Mouse (Mus musculus): ENCODE measurements at regions not wholly inside any gene's neighbourhood (a gene's known extent, or its start where the extent isn't known, plus 50 kb on each side); places are given as distances from the start of the nearest gene placed in this dataset.

- no peak for ATAC-seq (ENCODE audit: insufficient read depth, low FRiP score, low TSS enrichment)
- Histone ChIP-seq H3K27me3 (ENCODE audit: control insufficient read depth, insufficient read depth, low read length) (no peaks in the 10 kb centered on the region), H3K4me3 (ENCODE audit: low read depth, low read length) (no peak overlapping the region)
These were observed 376.2 kb downstream of the Rps24 start for GRCm38 (mm10) chr14:24863116-24863515.

DNA sequence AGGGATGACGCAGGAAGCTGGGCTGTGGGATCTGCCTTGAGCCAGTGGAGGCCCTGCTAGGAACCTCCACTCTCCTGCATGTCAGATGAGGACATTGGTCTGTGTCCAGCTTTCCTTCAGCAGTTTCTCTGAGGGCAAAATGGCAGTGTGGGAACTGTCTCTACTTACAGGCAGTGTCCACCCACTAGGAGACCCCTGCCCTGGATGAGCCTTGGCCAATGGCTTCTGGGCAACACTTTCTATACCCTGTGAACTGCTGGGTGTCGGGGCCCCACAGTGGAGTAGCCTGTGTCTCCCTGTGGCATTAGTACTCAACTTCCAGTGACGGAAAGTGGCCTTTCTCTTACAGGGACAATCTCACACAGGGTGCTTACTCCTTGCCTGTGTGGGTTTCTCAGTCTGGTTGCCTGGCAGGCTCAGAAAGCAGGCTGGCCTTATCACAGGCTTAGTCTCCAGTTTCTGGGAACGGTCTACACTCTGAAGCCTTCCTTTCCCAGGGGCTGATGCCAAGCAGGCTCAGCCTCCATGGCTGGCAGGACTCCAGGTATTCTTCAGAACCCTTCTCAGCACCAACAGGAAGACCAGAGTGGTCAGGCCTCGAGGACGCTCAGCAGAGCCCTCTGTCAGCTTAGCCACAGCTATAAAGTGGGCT lies 378.8 kb downstream of the Rps24 start:
- H3K4me2 ChIP-seq (ENCODE audit: low read depth), result no peak overlapping the region
- no peaks in the 10 kb centered on the region for H3K27me3 ChIP-seq (ENCODE audit: control insufficient read depth, insufficient read depth, low read length)
- no peak overlapping the region for H3K27ac ChIP-seq (ENCODE audit: low read depth, low read length)
- H3K9me3 ChIP-seq (ENCODE audit: control insufficient read depth, low read length), result no peaks in the 10 kb centered on the region
- no peaks in the 10 kb centered on the region for H3K4me1 ChIP-seq (ENCODE audit: control insufficient read depth, insufficient read depth, low read length)
- 91% methylated on average over 6 of the region's 6 CpGs for WGBS
- no peak overlapping the region for H3K9ac ChIP-seq (ENCODE audit: low read length)
- ATAC-seq (ENCODE audit: insufficient read depth, low FRiP score, low TSS enrichment) (no peak), DNase-seq (ENCODE audit: low spot score) (no peak)
- no peak overlapping the region for H3K4me3 ChIP-seq (ENCODE audit: low read depth, low read length)
- no peaks in the 10 kb centered on the region for H3K36me3 ChIP-seq (ENCODE audit: control insufficient read depth, insufficient read depth, low read length)

More at GRCm38 (mm10) chr14:24863116-24863515, 376.2 kb downstream of the Rps24 start:
- H3K4me2 ChIP-seq (ENCODE audit: low read depth), result no peak overlapping the region
- DNase-seq (ENCODE audit: low spot score), result no peak
- H3K4me1 ChIP-seq (ENCODE audit: control insufficient read depth, insufficient read depth, low read length), result no peaks in the 10 kb centered on the region
- no peaks in the 10 kb centered on the region for H3K9me3 ChIP-seq (ENCODE audit: control insufficient read depth, low read length)
- H3K27ac ChIP-seq (ENCODE audit: low read depth, low read length), result no peak overlapping the region
- H3K36me3 ChIP-seq (ENCODE audit: control insufficient read depth, insufficient read depth, low read length), result no peaks in the 10 kb centered on the region
- no peak overlapping the region for H3K9ac ChIP-seq (ENCODE audit: low read length)
- 82% methylated on average over 8 of the region's 8 CpGs for WGBS

- no peak overlapping the region for H3K4me3 ChIP-seq (ENCODE audit: low read depth, low read length)
- ATAC-seq (ENCODE audit: insufficient read depth, low FRiP score, low TSS enrichment) (no peak), DNase-seq (ENCODE audit: low spot score) (no peak)
- H3K27me3 ChIP-seq (ENCODE audit: control insufficient read depth, insufficient read depth, low read length), result no peaks in the 10 kb centered on the region
- H3K36me3 ChIP-seq (ENCODE audit: control insufficient read depth, insufficient read depth, low read length), result no peaks in the 10 kb centered on the region
- H3K4me1 ChIP-seq (ENCODE audit: control insufficient read depth, insufficient read depth, low read length), result no peaks in the 10 kb centered on the region
- H3K27ac ChIP-seq (ENCODE audit: low read depth, low read length), result no peak overlapping the region
- no peaks in the 10 kb centered on the region for H3K9me3 ChIP-seq (ENCODE audit: control insufficient read depth, low read length)
- no peak overlapping the region for H3K4me2 ChIP-seq (ENCODE audit: low read depth)
- 88% methylated on average over 6 of the region's 6 CpGs for WGBS
- H3K9ac ChIP-seq (ENCODE audit: low read length), result no peak overlapping the region
These were observed 380.9 kb downstream of the Rps24 start for GRCm38 (mm10) chr14:24867816-24868215.

- H3K36me3 ChIP-seq (ENCODE audit: control insufficient read depth, insufficient read depth, low read length), result no peaks in the 10 kb centered on the region
- DNase-seq (ENCODE audit: low spot score) (no peak), ATAC-seq (ENCODE audit: insufficient read depth, low FRiP score, low TSS enrichment) (no peak)
- no peak overlapping the region for H3K27ac ChIP-seq (ENCODE audit: low read depth, low read length)
- H3K4me1 ChIP-seq (ENCODE audit: control insufficient read depth, insufficient read depth, low read length), result no peaks in the 10 kb centered on the region
- H3K4me2 ChIP-seq (ENCODE audit: low read depth), result no peak overlapping the region
- no peaks in the 10 kb centered on the region for H3K9me3 ChIP-seq (ENCODE audit: control insufficient read depth, low read length)
- H3K4me3 ChIP-seq (ENCODE audit: low read depth, low read length), result no peak overlapping the region
- no peaks in the 10 kb centered on the region for H3K27me3 ChIP-seq (ENCODE audit: control insufficient read depth, insufficient read depth, low read length)
- no peak overlapping the region for H3K9ac ChIP-seq (ENCODE audit: low read length)
- WGBS, result 89% methylated on average over 6 of the region's 6 CpGs
These were observed 381.8 kb downstream of the Rps24 start for GRCm38 (mm10) chr14:24868756-24869155.

DNA sequence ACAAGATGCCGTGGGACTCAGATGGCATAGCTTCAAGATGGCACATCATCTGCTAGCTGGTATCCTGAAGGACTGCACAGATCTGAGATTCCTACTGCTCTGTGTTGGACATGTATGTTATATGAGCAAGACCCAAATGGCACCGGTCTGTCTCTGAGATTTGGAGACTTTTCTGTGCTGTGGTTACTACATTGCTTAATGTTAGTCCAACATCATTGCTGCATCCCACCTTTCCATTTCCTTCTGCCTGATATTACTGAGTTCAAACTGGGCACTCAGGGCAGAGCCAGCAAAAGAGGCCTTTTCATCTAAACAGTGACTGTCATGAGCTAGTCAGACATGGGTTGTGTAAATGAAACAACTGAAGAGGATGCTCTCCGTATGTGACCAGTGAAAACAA lies 383.3 kb downstream of the Rps24 start:
- H3K4me1 ChIP-seq (ENCODE audit: control insufficient read depth, insufficient read depth, low read length), result no peaks in the 10 kb centered on the region
- H3K27ac ChIP-seq (ENCODE audit: low read depth, low read length), result no peak overlapping the region
- H3K36me3 ChIP-seq (ENCODE audit: control insufficient read depth, insufficient read depth, low read length), result no peaks in the 10 kb centered on the region
- no peak overlapping the region for H3K4me3 ChIP-seq (ENCODE audit: low read depth, low read length)
- no peaks in the 10 kb centered on the region for H3K9me3 ChIP-seq (ENCODE audit: control insufficient read depth, low read length)
- ATAC-seq (ENCODE audit: insufficient read depth, low FRiP score, low TSS enrichment) (no peak), DNase-seq (ENCODE audit: low spot score) (no peak)
- H3K9ac ChIP-seq (ENCODE audit: low read length), result no peak overlapping the region
- H3K27me3 ChIP-seq (ENCODE audit: control insufficient read depth, insufficient read depth, low read length), result no peaks in the 10 kb centered on the region
- no peak overlapping the region for H3K4me2 ChIP-seq (ENCODE audit: low read depth)
- WGBS, result 94% methylated on average over 3 of the region's 3 CpGs

DNA sequence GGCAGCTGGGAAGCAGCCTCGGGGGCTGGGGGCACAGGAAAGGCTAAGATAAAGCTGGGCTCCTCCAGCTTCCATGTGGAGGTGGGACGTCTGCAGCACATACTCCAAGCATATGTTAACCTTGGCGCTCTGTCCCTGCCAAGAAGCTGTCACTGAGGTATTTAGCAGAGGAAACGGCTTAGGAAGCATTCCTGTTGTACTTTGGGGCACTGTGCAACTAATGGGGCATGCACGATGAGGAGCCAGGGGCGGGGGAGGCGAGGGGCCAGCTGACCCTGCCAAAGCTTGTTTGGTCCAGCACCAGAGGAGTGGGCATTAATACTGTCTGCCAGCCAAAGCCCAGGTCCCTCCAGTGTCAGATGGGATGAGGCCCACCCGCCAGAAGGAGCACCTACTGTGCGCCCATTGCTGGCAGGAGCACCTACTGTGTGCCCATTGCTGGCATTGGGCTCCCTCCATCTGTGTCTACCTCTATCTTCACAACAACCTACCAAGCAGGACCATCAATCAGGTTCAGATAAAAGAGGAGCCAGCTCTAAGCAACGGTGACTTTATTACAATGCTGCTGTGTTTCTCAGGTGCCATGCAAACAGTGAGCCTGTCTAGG lies 384.6 kb downstream of the Rps24 start:
- Histone ChIP-seq H3K9ac (ENCODE audit: low read length) (no peak overlapping the region), H3K4me3 (ENCODE audit: low read depth, low read length) (no peak overlapping the region), H3K27ac (ENCODE audit: low read depth, low read length) (no peak overlapping the region), H3K4me1 (ENCODE audit: control insufficient read depth, insufficient read depth, low read length) (no peaks in the 10 kb centered on the region), H3K9me3 (ENCODE audit: control insufficient read depth, low read length) (no peaks in the 10 kb centered on the region), H3K36me3 (ENCODE audit: control insufficient read depth, insufficient read depth, low read length) (no peaks in the 10 kb centered on the region), H3K4me2 (ENCODE audit: low read depth) (no peak overlapping the region), H3K27me3 (ENCODE audit: control insufficient read depth, insufficient read depth, low read length) (no peaks in the 10 kb centered on the region)
- WGBS, result 79% methylated on average over 10 of the region's 10 CpGs
- ATAC-seq (ENCODE audit: insufficient read depth, low FRiP score, low TSS enrichment) (no peak), DNase-seq (ENCODE audit: low spot score) (no peak)

GRCm38 (mm10) chr14:24872931-24873330 lies 386.0 kb downstream of the Rps24 start:
- Histone ChIP-seq H3K9me3 (ENCODE audit: control insufficient read depth, low read length) (no peaks in the 10 kb centered on the region), H3K4me3 (ENCODE audit: low read depth, low read length) (no peak overlapping the region), H3K4me1 (ENCODE audit: control insufficient read depth, insufficient read depth, low read length) (no peaks in the 10 kb centered on the region), H3K27ac (ENCODE audit: low read depth, low read length) (no peak overlapping the region), H3K9ac (ENCODE audit: low read length) (no peak overlapping the region), H3K36me3 (ENCODE audit: control insufficient read depth, insufficient read depth, low read length) (no peaks in the 10 kb centered on the region), H3K27me3 (ENCODE audit: control insufficient read depth, insufficient read depth, low read length) (no peaks in the 10 kb centered on the region), H3K4me2 (ENCODE audit: low read depth) (no peak overlapping the region)
- no peak for DNase-seq (ENCODE audit: low spot score)
- 48% methylated on average over 3 of the region's 3 CpGs for WGBS
- no peak for ATAC-seq (ENCODE audit: insufficient read depth, low FRiP score, low TSS enrichment)

DNA sequence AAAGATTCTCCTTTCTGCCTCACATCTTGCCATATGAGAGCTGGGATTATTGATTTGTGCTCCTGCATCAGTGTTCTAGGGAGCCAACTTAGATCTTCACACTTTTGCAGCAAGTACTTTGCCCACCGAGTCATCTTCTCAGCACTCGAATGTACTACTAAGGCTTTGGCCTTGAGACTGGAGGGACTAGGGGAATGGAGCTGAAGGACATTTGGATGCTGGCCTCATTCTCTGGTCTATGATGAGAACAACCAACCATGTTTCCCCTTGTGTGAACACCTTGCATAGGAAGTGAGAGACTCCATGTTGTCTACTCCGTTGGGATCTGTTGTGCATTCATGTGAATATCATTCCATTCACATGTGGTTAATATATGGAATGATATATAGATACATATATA lies 386.5 kb downstream of the Rps24 start:
- no peak overlapping the region for H3K4me2 ChIP-seq (ENCODE audit: low read depth)
- DNase-seq (ENCODE audit: low spot score) (no peak), ATAC-seq (ENCODE audit: insufficient read depth, low FRiP score, low TSS enrichment) (no peak)
- no peaks in the 10 kb centered on the region for H3K9me3 ChIP-seq (ENCODE audit: control insufficient read depth, low read length)
- no peak overlapping the region for H3K4me3 ChIP-seq (ENCODE audit: low read depth, low read length)
- 93% methylated on average over 3 of the region's 3 CpGs for WGBS
- no peak overlapping the region for H3K9ac ChIP-seq (ENCODE audit: low read length)
- no peaks in the 10 kb centered on the region for H3K27me3 ChIP-seq (ENCODE audit: control insufficient read depth, insufficient read depth, low read length)
- H3K4me1 ChIP-seq (ENCODE audit: control insufficient read depth, insufficient read depth, low read length), result no peaks in the 10 kb centered on the region
- H3K27ac ChIP-seq (ENCODE audit: low read depth, low read length), result no peak overlapping the region
- H3K36me3 ChIP-seq (ENCODE audit: control insufficient read depth, insufficient read depth, low read length), result no peaks in the 10 kb centered on the region

- H3K4me3 ChIP-seq (ENCODE audit: low read depth, low read length), result no peak overlapping the region
- no peak overlapping the region for H3K4me2 ChIP-seq (ENCODE audit: low read depth)
- DNase-seq (ENCODE audit: low spot score) (no peak), ATAC-seq (ENCODE audit: insufficient read depth, low FRiP score, low TSS enrichment) (no peak)
- H3K27ac ChIP-seq (ENCODE audit: low read depth, low read length), result no peak overlapping the region
- H3K36me3 ChIP-seq (ENCODE audit: control insufficient read depth, insufficient read depth, low read length), result no peaks in the 10 kb centered on the region
- H3K9ac ChIP-seq (ENCODE audit: low read length), result no peak overlapping the region
- H3K9me3 ChIP-seq (ENCODE audit: control insufficient read depth, low read length), result no peaks in the 10 kb centered on the region
- 53% methylated on average over 12 of the region's 12 CpGs for WGBS
- no peaks in the 10 kb centered on the region for H3K27me3 ChIP-seq (ENCODE audit: control insufficient read depth, insufficient read depth, low read length)
- no peaks in the 10 kb centered on the region for H3K4me1 ChIP-seq (ENCODE audit: control insufficient read depth, insufficient read depth, low read length)
These were observed 387.7 kb downstream of the Rps24 start for GRCm38 (mm10) chr14:24874426-24875155.

All from neural tube, embryonic 11.5 days (tissue).